Mouse (Mus musculus) limb, embryonic 14.5 days (tissue): Measurements from ENCODE around the gene Fbxo10. TPM values are rescaled to one million over a fixed set of nuclear protein-coding genes. Genes with fewer than 3 reads are reported as not detected.

Experiments used
- ATAC-seq: fragments of 200-750 bp; cut with Nextera tagmentation; 2 replicates; pipeline ENCODE4 v1.8.0; 2017; ENCODE audit warnings: low read depth, moderate number of reproducible peaks, moderate TSS enrichment; ENCODE audit not compliant: low FRiP score
- DNase-seq: peaks from one replicate; pipeline ENCODE4 v3.0.0-alpha.2; 2015; ENCODE audit warnings: low spot score
- H3K27ac ChIP-seq: fragments of 300-500 bp; sonication (generic); replicated peaks from 2 replicates; pipeline ENCODE4 v1.5.1; 2014; ENCODE audit warnings: low read depth, mild to moderate bottlenecking, low read length, moderate library complexity, mixed read lengths
- H3K27me3 ChIP-seq: fragments of 300-500 bp; sonication (generic); 2 replicates; pipeline ENCODE4 v1.6.1; 2014; ENCODE audit warnings: low read length, mixed read lengths; ENCODE audit not compliant: control insufficient read depth, insufficient read depth
- H3K36me3 ChIP-seq: fragments of 300-500 bp; sonication (generic); 2 replicates; pipeline ENCODE4 v1.6.1; 2014; ENCODE audit warnings: mild to moderate bottlenecking, low read length, moderate library complexity, mixed read lengths; ENCODE audit not compliant: control insufficient read depth, insufficient read depth
- H3K4me1 ChIP-seq: fragments of 300-500 bp; sonication (generic); 2 replicates; pipeline ENCODE4 v1.6.1; 2014; ENCODE audit warnings: antibody characterized with exemption, low read length, mixed read lengths; ENCODE audit not compliant: control insufficient read depth, insufficient read depth
- H3K4me2 ChIP-seq: fragments of 300-500 bp; sonication (generic); replicated peaks from 2 replicates; pipeline ENCODE4 v1.6.1; 2014; ENCODE audit warnings: low read depth, mild to moderate bottlenecking, low read length, moderate library complexity; ENCODE audit not compliant: severe bottlenecking
- H3K4me3 ChIP-seq: fragments of 300-500 bp; sonication (generic); replicated peaks from 2 replicates; pipeline ENCODE4 v1.5.1; 2014; ENCODE audit warnings: low read length
- H3K9ac ChIP-seq: fragments of 300-500 bp; sonication (generic); 2 replicates; pipeline ENCODE4 v1.6.1; 2014; ENCODE audit warnings: mild to moderate bottlenecking, low read depth, low read length, moderate library complexity; ENCODE audit not compliant: severe bottlenecking
- H3K9me3 ChIP-seq: fragments of 300-500 bp; sonication (generic); 2 replicates; pipeline ENCODE4 v1.6.1; 2016; ENCODE audit warnings: low read length; ENCODE audit not compliant: control insufficient read depth
- POLR2A ChIP-seq: fragments of 200-500 bp; IDR thresholded peaks from 2 replicates; pipeline ENCODE4 v1.8.0; 2012; ENCODE audit warnings: inconsistent platforms, mild to moderate bottlenecking, moderate library complexity, borderline replicate concordance; ENCODE audit not compliant: insufficient read depth, insufficient read length; ENCODE audit errors: extremely low read depth
- WGBS: fragments of 180-500 bp; shearing (Covaris S2); extraction: QIAGEN DNeasy Blood & Tissue Kit; methylation state at CpG from one replicate; pipeline ENCODE4 v1.1.7; 2014; 5-methylcytosine and 5-hydroxymethylcytosine counted together
- polyA plus RNA-seq, 2 experiments: library from polyadenylated mRNA; depleted of rRNA in 1 of 2; stranded (reverse) in 1 of 2; unstranded in 1 of 2; fragments of >200 nt; fragmentation: Nextera tagmentation in 1 of 2; extraction: Ambion mirVana in 1 of 2; gene quantifications; 2 replicates each; pipeline versions ENCODE4 v1.2.1 to v1.2.3; 2012 to 2014

The Fbxo10 gene
- polyA plus RNA-seq, 2 experiments: 15.0 to 28.9 TPM

- H3K9ac ChIP-seq: no peak overlapping the region
- H3K4me2 ChIP-seq: no peak overlapping the region
- TF ChIP-seq POLR2A: no peak
- WGBS: 88% methylated on average over 5 of the region's 5 CpGs
- no peaks in the 10 kb centered on the region for H3K9me3 ChIP-seq
- H3K4me1 ChIP-seq: no peaks in the 10 kb centered on the region
- H3K36me3 ChIP-seq: peaks cover 70% of the 10 kb centered on the region
- H3K27ac ChIP-seq: no peak overlapping the region
- ATAC-seq: no peak
- H3K4me3 ChIP-seq: no peak overlapping the region
- no peak for DNase-seq
- no peaks in the 10 kb centered on the region for H3K27me3 ChIP-seq
Observed at GRCm38 (mm10) chr4:44990560-44990959, 93.8 kb downstream of the Fbxo10 start.

Other genes starting within 250 kb of the Fbxo10 start
- gene Grhpr, start 103.2 kb downstream of the Fbxo10 start, polyA plus RNA-seq (2012; rRNA removed): 42.1 and 48.0 TPM in 2 replicates
- gene Grhpr, start 103.2 kb downstream of the Fbxo10 start, polyA plus RNA-seq (2014; fragmentation: Nextera tagmentation; extraction: Ambion mirVana): 49.3 and 51.2 TPM in 2 replicates
- 16.0 and 21.2 TPM in 2 replicates for gene Zbtb5, start 72.2 kb downstream of the Fbxo10 start, polyA plus RNA-seq (2012; rRNA removed)
- gene Zbtb5, start 72.2 kb downstream of the Fbxo10 start, polyA plus RNA-seq (2014; fragmentation: Nextera tagmentation; extraction: Ambion mirVana): 27.4 and 29.3 TPM in 2 replicates
- gene Polr1e, start 66.0 kb downstream of the Fbxo10 start, polyA plus RNA-seq (2012; rRNA removed): 19.3 and 22.2 TPM in 2 replicates
- 36.5 and 38.8 TPM in 2 replicates for gene Polr1e, start 66.0 kb downstream of the Fbxo10 start, polyA plus RNA-seq (2014; fragmentation: Nextera tagmentation; extraction: Ambion mirVana)
- gene Tomm5, start 23.5 kb upstream of the Fbxo10 start, polyA plus RNA-seq (2012; rRNA removed): 152 and 176 TPM in 2 replicates
- 227 and 255 TPM in 2 replicates for gene Tomm5, start 23.5 kb upstream of the Fbxo10 start, polyA plus RNA-seq (2014; fragmentation: Nextera tagmentation; extraction: Ambion mirVana)
- 5.0 and 5.5 TPM in 2 replicates for gene Frmpd1, start 100.3 kb upstream of the Fbxo10 start, polyA plus RNA-seq (2012; rRNA removed)
- 4.0 and 5.0 TPM in 2 replicates for gene Frmpd1, start 100.3 kb upstream of the Fbxo10 start, polyA plus RNA-seq (2014; fragmentation: Nextera tagmentation; extraction: Ambion mirVana)
- gene Trmt10b, start 212.5 kb upstream of the Fbxo10 start, polyA plus RNA-seq (2012; rRNA removed): 7.1 and 10.1 TPM in 2 replicates
- gene Trmt10b, start 212.5 kb upstream of the Fbxo10 start, polyA plus RNA-seq (2014; fragmentation: Nextera tagmentation; extraction: Ambion mirVana): 16.2 and 18.5 TPM in 2 replicates